21 mouse cellular contexts compared by ENCODE assay signal in genomic region chr13:113023274-113024143, GRCm38 (mm10). TPM values are rescaled to one million over a fixed set of nuclear protein-coding genes. Genes with fewer than 3 reads are reported as not detected.
A peak's percentile ranks its signal among the peaks of the same experiment; 100 is the strongest.
DNase-seq lines count a peak whose midpoint lies in the region; ATAC-seq and TF ChIP-seq lines count a peak whose summit lies in the region.
"Had no signal": no experiment of that assay in that cellular context is flagged by ENCODE, and none has a peak within 500 bp of the region (broad histone marks: within the 10 kb centered on the region; RNA-seq: fewer than 3 reads in every experiment).

No protein-coding gene starts in this region.

- TF ChIP-seq EP300 in lung, postnatal 0 days (IDR thresholded peaks at IDR 0.05): peak; percentile 53; the same call in 1 of the 2 replicates
- TF ChIP-seq EP300 in stomach, postnatal 0 days (optimal IDR thresholded peaks at IDR 0.05): no peak

- no peak overlapping the region for H3K4me3 ChIP-seq in lung, postnatal 0 days (ENCODE audit: low read depth, low read length)
- H3K4me3 ChIP-seq in stomach, postnatal 0 days (ENCODE audit: low read depth, low read length): no peak overlapping the region
- no peak overlapping the region for H3K4me3 ChIP-seq in intestine, embryonic 16.5 days (ENCODE audit: low read length)
- H3K4me3 ChIP-seq in hindbrain, embryonic 14.5 days (replicated peaks; ENCODE audit: low read length): no peak overlapping the region
- H3K4me3 ChIP-seq: intestine, embryonic 15.5 days; limb, embryonic 10.5 days; midbrain, embryonic 10.5 days had no signal

- TF ChIP-seq CTCF in lung, postnatal 0 days (IDR thresholded peaks at IDR 0.05): no peak
- no peak for TF ChIP-seq CTCF in stomach, postnatal 0 days (IDR thresholded peaks at IDR 0.05; ENCODE audit: low read depth)

- H3K4me1 ChIP-seq in lung, postnatal 0 days (ENCODE audit: insufficient read depth, low read depth, low read length): no peaks in the 10 kb centered on the region
- H3K4me1 ChIP-seq in stomach, postnatal 0 days (replicated peaks; ENCODE audit: control insufficient read depth, insufficient read depth): no peaks in the 10 kb centered on the region
- 0 out of 2 replicates have a peak, but pooled peaks cover 4% of the 10 kb centered on the region for H3K4me1 ChIP-seq in intestine, embryonic 16.5 days (ENCODE audit: control insufficient read depth, insufficient read depth, low read length)
- no peaks in the 10 kb centered on the region for H3K4me1 ChIP-seq in hindbrain, embryonic 14.5 days (replicated peaks; ENCODE audit: control insufficient read depth, insufficient read depth, low read length)
- H3K4me1 ChIP-seq: intestine, embryonic 15.5 days; midbrain, embryonic 10.5 days had no signal

- ATAC-seq in lung, postnatal 0 days: peak; percentile 60
- ATAC-seq in activated CD4-positive, CD25-positive, alpha-beta regulatory T cell, adult 4 months: peak; percentile 67
- ATAC-seq in stomach, postnatal 0 days (ENCODE audit: low FRiP score, low TSS enrichment): peak; percentile 47; the same call in 1 of the 2 replicates
- no peak for ATAC-seq in intestine, embryonic 16.5 days
- no peak for ATAC-seq in hindbrain, embryonic 14.5 days (ENCODE audit: low FRiP score)
- ATAC-seq: forebrain, embryonic 14.5 days had no signal

- no peaks in the 10 kb centered on the region; the same call in 1 of the 2 replicates for H3K27me3 ChIP-seq in lung, postnatal 0 days (replicated peaks; ENCODE audit: insufficient read depth, low read length)
- H3K27me3 ChIP-seq in stomach, postnatal 0 days (ENCODE audit: control insufficient read depth, insufficient read depth, low read length): no peaks in the 10 kb centered on the region
- H3K27me3 ChIP-seq in intestine, embryonic 16.5 days (replicated peaks; ENCODE audit: control insufficient read depth, insufficient read depth, low read length): no peaks in the 10 kb centered on the region; the same call in 1 of the 2 replicates
- peaks cover 6% of the 10 kb centered on the region; the same call in 1 of the 2 replicates for H3K27me3 ChIP-seq in hindbrain, embryonic 14.5 days (ENCODE audit: control insufficient read depth, insufficient read depth, low read length)
- H3K27me3 ChIP-seq: intestine, embryonic 15.5 days had no signal

- no peaks in the 10 kb centered on the region for H3K36me3 ChIP-seq in lung, postnatal 0 days (ENCODE audit: insufficient read depth, low read length)
- H3K36me3 ChIP-seq in stomach, postnatal 0 days (ENCODE audit: control insufficient read depth, insufficient read depth, low read length): no peaks in the 10 kb centered on the region
- H3K36me3 ChIP-seq in intestine, embryonic 16.5 days (ENCODE audit: control insufficient read depth, insufficient read depth, low read length): no peaks in the 10 kb centered on the region
- H3K36me3 ChIP-seq in hindbrain, embryonic 14.5 days (replicated peaks; ENCODE audit: control insufficient read depth, insufficient read depth): no peaks in the 10 kb centered on the region
- H3K36me3 ChIP-seq: G1E; intestine, embryonic 15.5 days; limb, embryonic 10.5 days; midbrain, embryonic 10.5 days had no signal

- H3K27ac ChIP-seq in lung, postnatal 0 days (ENCODE audit: low read length): peak overlapping the region; percentile 32; the same call in 1 of the 2 replicates
- H3K27ac ChIP-seq in stomach, postnatal 0 days (replicated peaks): no peak overlapping the region
- H3K27ac ChIP-seq in intestine, embryonic 16.5 days (ENCODE audit: low read length): no peak overlapping the region
- no peak overlapping the region for H3K27ac ChIP-seq in hindbrain, embryonic 14.5 days
- H3K27ac ChIP-seq: intestine, embryonic 15.5 days; limb, embryonic 10.5 days; midbrain, embryonic 10.5 days had no signal

- peak; percentile 62 for DNase-seq in lung, postnatal 0 days (ENCODE audit: low spot score)
- no peak for DNase-seq in lung, postnatal 25 days (ENCODE audit: low spot score)
- DNase-seq in stomach, postnatal 0 days (ENCODE audit: low spot score): no peak
- DNase-seq in hindbrain, embryonic 14.5 days (ENCODE audit: low spot score): no peak
- no peak for DNase-seq in adrenal gland, adult 8-10 months
- DNase-seq: cerebellum, adult 11 months; embryo, embryonic 11 days; heart, postnatal 4 days; kidney, postnatal 25 days; layer of hippocampus, postnatal 36 days; right cerebral cortex, postnatal 25 days had no signal

- no peak overlapping the region for H3K4me2 ChIP-seq in lung, postnatal 0 days (replicated peaks; ENCODE audit: low read depth, low read length)
- H3K4me2 ChIP-seq in stomach, postnatal 0 days (replicated peaks; ENCODE audit: low read depth): no peak overlapping the region
- H3K4me2 ChIP-seq in intestine, embryonic 16.5 days (ENCODE audit: low read depth, low read length): no peak overlapping the region
- no peak overlapping the region for H3K4me2 ChIP-seq in hindbrain, embryonic 14.5 days (replicated peaks)
- H3K4me2 ChIP-seq: intestine, embryonic 15.5 days had no signal

- H3K9ac ChIP-seq in lung, postnatal 0 days (replicated peaks; ENCODE audit: low read depth): no peak overlapping the region
- no peak overlapping the region for H3K9ac ChIP-seq in stomach, postnatal 0 days (ENCODE audit: low read length)
- no peak overlapping the region for H3K9ac ChIP-seq in intestine, embryonic 16.5 days (ENCODE audit: low read depth, low read length)
- H3K9ac ChIP-seq in hindbrain, embryonic 14.5 days: no peak overlapping the region
- H3K9ac ChIP-seq: intestine, embryonic 15.5 days had no signal

- H3K9me3 ChIP-seq in lung, postnatal 0 days (ENCODE audit: low read length): no peaks in the 10 kb centered on the region
- H3K9me3 ChIP-seq in stomach, postnatal 0 days (ENCODE audit: control insufficient read depth, low read length): no peaks in the 10 kb centered on the region
- no peaks in the 10 kb centered on the region for H3K9me3 ChIP-seq in intestine, embryonic 16.5 days (ENCODE audit: control insufficient read depth, low read length)
- no peaks in the 10 kb centered on the region for H3K9me3 ChIP-seq in hindbrain, embryonic 14.5 days (ENCODE audit: control insufficient read depth, low read length)
- H3K9me3 ChIP-seq: G1E; intestine, embryonic 15.5 days; limb, embryonic 10.5 days; midbrain, embryonic 10.5 days had no signal

- 53% methylated on average over 17 of the region's 17 CpGs for WGBS in lung, postnatal 0 days
- WGBS in stomach, postnatal 0 days: 63% methylated on average over 17 of the region's 17 CpGs
- WGBS in intestine, embryonic 16.5 days: 66% methylated on average over 17 of the region's 17 CpGs
- WGBS in hindbrain, embryonic 14.5 days: 89% methylated on average over 17 of the region's 17 CpGs

RNA-seq across cellular contexts. Expression of gene Cdc20b, which starts 11.4 kb away (rescaled TPM):
- polyA plus RNA-seq in lung, postnatal 0 days (2015; fragmentation: Nextera tagmentation; extraction: Ambion mirVana): 0.47 and 0.73 TPM in 2 replicates
- polyA plus RNA-seq in activated CD4-positive, CD25-positive, alpha-beta regulatory T cell, adult 4 months (2017; shearing (Covaris generic)): under 1 TPM in 1 of 2 experiments, not detected in 1; 0.25 TPM
- not detected in 2 replicates for polyA plus RNA-seq in stomach, postnatal 0 days (2015; fragmentation: Nextera tagmentation; extraction: Ambion mirVana)
- polyA plus RNA-seq in intestine, embryonic 16.5 days (2015; fragmentation: Nextera tagmentation; extraction: Ambion mirVana): not detected in 2 replicates
- polyA plus RNA-seq in hindbrain, embryonic 14.5 days (2014; fragmentation: Nextera tagmentation; extraction: Ambion mirVana): 0.17 and 0.96 TPM in 2 replicates
- not detected for total RNA-seq in adrenal gland, adult 8-10 months (2022)
- total RNA-seq: G1E; gastrocnemius, adult 18-20 months; heart, adult 8-10 months; heart, postnatal 4 days; layer of hippocampus, postnatal 36 days had no signal
- polyA plus RNA-seq: G1E; intestine, embryonic 15.5 days; limb, embryonic 10.5 days; liver, embryonic 16.5 days had no signal

RNA-seq across cellular contexts. Expression of gene Gpx8, which starts 22.7 kb away (rescaled TPM):
- polyA plus RNA-seq in lung, postnatal 0 days (2015; fragmentation: Nextera tagmentation; extraction: Ambion mirVana): 132 and 135 TPM in 2 replicates
- not detected for polyA plus RNA-seq in activated CD4-positive, CD25-positive, alpha-beta regulatory T cell, adult 4 months (2017; shearing (Covaris generic))
- 96.8 and 104 TPM in 2 replicates for polyA plus RNA-seq in stomach, postnatal 0 days (2015; fragmentation: Nextera tagmentation; extraction: Ambion mirVana)
- polyA plus RNA-seq in intestine, embryonic 16.5 days (2015; fragmentation: Nextera tagmentation; extraction: Ambion mirVana): 80.4 and 91.0 TPM in 2 replicates
- 58.6 and 67.1 TPM in 2 replicates for polyA plus RNA-seq in hindbrain, embryonic 14.5 days (2014; fragmentation: Nextera tagmentation; extraction: Ambion mirVana)
- total RNA-seq in adrenal gland, adult 8-10 months (2022): 100 to 1,000 TPM in 2 of 4 experiments, 10 to 100 TPM in 2; 91.6 to 107 (median 101) TPM
- polyA plus RNA-seq: G1E had no signal

RNA-seq across cellular contexts. Expression of gene Mcidas, which starts 29.9 kb away (rescaled TPM):
- polyA plus RNA-seq in lung, postnatal 0 days (2015; fragmentation: Nextera tagmentation; extraction: Ambion mirVana): 1.1 and 1.5 TPM in 2 replicates
- polyA plus RNA-seq in activated CD4-positive, CD25-positive, alpha-beta regulatory T cell, adult 4 months (2017; shearing (Covaris generic)): under 1 TPM in 1 of 2 experiments, not detected in 1; 0.13 TPM
- 0.11 and 0.17 TPM in 2 replicates for polyA plus RNA-seq in stomach, postnatal 0 days (2015; fragmentation: Nextera tagmentation; extraction: Ambion mirVana)
- 0.05 TPM in 1 of 2 replicates, not detected in the other for polyA plus RNA-seq in intestine, embryonic 16.5 days (2015; fragmentation: Nextera tagmentation; extraction: Ambion mirVana)
- 0.86 and 1.2 TPM in 2 replicates for polyA plus RNA-seq in hindbrain, embryonic 14.5 days (2014; fragmentation: Nextera tagmentation; extraction: Ambion mirVana)
- total RNA-seq in adrenal gland, adult 8-10 months (2022): under 1 TPM in 1 of 4 experiments, not detected in 3; 0.11 TPM
- total RNA-seq: gastrocnemius, adult 18-20 months; heart, adult 8-10 months; heart, postnatal 4 days had no signal
- polyA plus RNA-seq: G1E; limb, embryonic 10.5 days; liver, embryonic 16.5 days had no signal

RNA-seq across cellular contexts. Expression of gene Ccno, which starts 35.9 kb away (rescaled TPM):
- 6.0 and 6.2 TPM in 2 replicates for polyA plus RNA-seq in lung, postnatal 0 days (2015; fragmentation: Nextera tagmentation; extraction: Ambion mirVana)
- not detected for polyA plus RNA-seq in activated CD4-positive, CD25-positive, alpha-beta regulatory T cell, adult 4 months (2017; shearing (Covaris generic))
- polyA plus RNA-seq in stomach, postnatal 0 days (2015; fragmentation: Nextera tagmentation; extraction: Ambion mirVana): 0.21 and 0.41 TPM in 2 replicates
- 0.13 and 0.32 TPM in 2 replicates for polyA plus RNA-seq in intestine, embryonic 16.5 days (2015; fragmentation: Nextera tagmentation; extraction: Ambion mirVana)
- polyA plus RNA-seq in hindbrain, embryonic 14.5 days (2014; fragmentation: Nextera tagmentation; extraction: Ambion mirVana): 1.0 and 2.1 TPM in 2 replicates
- under 1 TPM; 0.73 to 0.87 (median 0.77) TPM for total RNA-seq in adrenal gland, adult 8-10 months (2022)
- total RNA-seq: gastrocnemius, adult 18-20 months had no signal
- polyA plus RNA-seq: G1E; limb, embryonic 10.5 days had no signal

Comparison
In these comparisons a context has a peak if more than half of its experiments do, and no peak if none do; other contexts are left out.
1. ATAC-seq: peak in lung, postnatal 0 days (single experiment), activated CD4-positive, CD25-positive, alpha-beta regulatory T cell, adult 4 months (single experiment) and stomach, postnatal 0 days (single experiment); none in intestine, embryonic 16.5 days (single experiment) and hindbrain, embryonic 14.5 days (single experiment).
2. RNA of gene Gpx8, which starts 22.7 kb away (polyA plus RNA-seq): 132 to 135 TPM in lung, postnatal 0 days, 96.8 to 104 TPM in stomach, postnatal 0 days, 80.4 to 91.0 TPM in intestine, embryonic 16.5 days and 58.6 to 67.1 TPM in hindbrain, embryonic 14.5 days; not detected in activated CD4-positive, CD25-positive, alpha-beta regulatory T cell, adult 4 months; every median in the first group is over 10 times any median in the second.